Mouse (Mus musculus) CD4-positive naive resting alpha-beta T cell, adult 76 days (primary cell): Measurements from ENCODE around the gene Zfhx3. TPM values are rescaled to one million over a fixed set of nuclear protein-coding genes. Genes with fewer than 3 reads are reported as not detected.

ENCODE experiments used
- total RNA-seq: library from RNA; stranded (reverse); gene quantifications from one replicate; pipeline ENCODE4 v1.2.4, GENCODE M21; 2023

Zfhx3 gene
- 0.29 TPM for total RNA-seq

DNA sequence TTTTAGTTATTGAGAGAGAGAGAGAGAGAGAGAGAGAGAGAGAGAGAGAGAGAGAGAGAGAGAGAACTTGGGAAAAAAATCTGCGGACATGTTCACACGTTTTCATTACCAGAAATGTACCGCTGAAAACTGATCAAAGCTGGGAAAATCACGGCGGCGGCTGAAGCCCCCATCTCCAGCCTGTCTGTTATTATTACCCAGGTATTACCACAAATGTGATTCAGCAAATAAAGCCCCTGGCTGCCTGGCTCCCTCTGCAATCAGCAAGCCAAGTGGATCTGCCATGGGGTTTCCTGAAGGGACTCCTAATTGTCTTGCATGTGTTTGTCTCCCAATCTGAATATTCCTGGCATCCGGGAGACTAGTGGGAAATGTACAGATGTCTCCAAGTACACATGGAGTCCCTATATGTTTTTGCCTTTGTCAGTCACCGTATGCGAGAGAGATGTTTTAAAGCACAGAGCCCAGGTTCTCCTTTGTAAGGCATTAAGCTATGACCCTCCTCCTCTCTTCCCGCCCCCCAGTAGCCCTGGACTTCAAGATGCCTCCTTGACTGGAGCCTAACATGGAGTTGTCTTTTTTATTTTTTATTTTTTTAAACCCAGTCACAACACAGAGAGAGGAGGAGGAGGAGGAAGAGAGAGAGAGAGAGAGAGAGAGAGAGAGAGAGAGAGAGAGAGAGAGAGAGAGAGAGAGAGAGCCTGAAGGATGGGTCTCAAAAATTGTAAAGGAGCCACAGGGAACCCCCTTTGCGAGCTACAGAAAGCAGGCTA is at the start of gene Zfhx3:
TSS of gene Zfhx3 (plus strand) at position 723 of the 773 bp plus-strand sequence.

